Mouse (Mus musculus): ENCODE measurements around the gene Bpifb2. TPM values are rescaled to one million over a fixed set of nuclear protein-coding genes. Genes with fewer than 3 reads are reported as not detected.
A peak's percentile ranks its signal among the peaks of the same experiment; 100 is the strongest.

Bpifb2 gene
- total and polyA plus RNA-seq, 2 experiments from 2014 or later = not detected

DNA sequence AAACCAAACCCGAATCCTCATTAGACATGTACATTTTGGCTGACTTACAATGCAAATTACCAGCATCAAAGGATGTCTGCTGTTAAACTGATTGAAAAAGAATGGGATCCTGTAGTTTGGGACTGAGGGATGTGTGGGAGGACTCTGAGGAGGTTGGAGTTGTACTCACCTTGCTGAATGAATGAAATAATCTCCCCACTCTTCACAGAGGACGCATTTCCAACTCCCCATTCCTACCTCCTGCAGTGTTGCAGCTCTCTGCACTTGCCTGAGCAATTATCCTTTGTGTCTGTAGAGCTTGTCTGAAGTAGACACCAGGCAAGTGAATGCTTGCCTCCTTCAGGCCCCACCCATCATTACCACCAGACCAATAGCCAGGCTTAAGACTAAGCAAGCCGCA, 26.5 kb upstream of the Bpifb2 start:
- ATAC-seq (ENCODE audit: insufficient read depth, low read depth) (no peak), DNase-seq (ENCODE audit: low spot score) (no peak)
- Histone ChIP-seq H3K36me3 (replicated peaks; ENCODE audit: control insufficient read depth, insufficient read depth, low read length) (no peaks in the 10 kb centered on the region), H3K9me3 (replicated peaks; ENCODE audit: control insufficient read depth, low read length) (no peaks in the 10 kb centered on the region), H3K27me3 (ENCODE audit: control insufficient read depth, insufficient read depth, low read length) (0 out of 2 replicates have a peak, but pooled peaks cover 2% of the 10 kb centered on the region), H3K9ac (replicated peaks; ENCODE audit: low read depth, low read length) (no peak overlapping the region), H3K4me1 (ENCODE audit: control insufficient read depth, insufficient read depth) (no peaks in the 10 kb centered on the region), H3K4me2 (ENCODE audit: low read depth, low read length) (no peak overlapping the region), H3K4me3 (ENCODE audit: low read depth, low read length) (no peak overlapping the region), H3K27ac (ENCODE audit: low read depth) (no peak overlapping the region)
- TF ChIP-seq CTCF (IDR thresholded peaks at IDR 0.05; ENCODE audit: low read depth) (no peak), EP300 (IDR thresholded peaks at IDR 0.05; ENCODE audit: low read depth) (no peak)
- 80% methylated on average over 3 of the region's 3 CpGs for WGBS

DNA sequence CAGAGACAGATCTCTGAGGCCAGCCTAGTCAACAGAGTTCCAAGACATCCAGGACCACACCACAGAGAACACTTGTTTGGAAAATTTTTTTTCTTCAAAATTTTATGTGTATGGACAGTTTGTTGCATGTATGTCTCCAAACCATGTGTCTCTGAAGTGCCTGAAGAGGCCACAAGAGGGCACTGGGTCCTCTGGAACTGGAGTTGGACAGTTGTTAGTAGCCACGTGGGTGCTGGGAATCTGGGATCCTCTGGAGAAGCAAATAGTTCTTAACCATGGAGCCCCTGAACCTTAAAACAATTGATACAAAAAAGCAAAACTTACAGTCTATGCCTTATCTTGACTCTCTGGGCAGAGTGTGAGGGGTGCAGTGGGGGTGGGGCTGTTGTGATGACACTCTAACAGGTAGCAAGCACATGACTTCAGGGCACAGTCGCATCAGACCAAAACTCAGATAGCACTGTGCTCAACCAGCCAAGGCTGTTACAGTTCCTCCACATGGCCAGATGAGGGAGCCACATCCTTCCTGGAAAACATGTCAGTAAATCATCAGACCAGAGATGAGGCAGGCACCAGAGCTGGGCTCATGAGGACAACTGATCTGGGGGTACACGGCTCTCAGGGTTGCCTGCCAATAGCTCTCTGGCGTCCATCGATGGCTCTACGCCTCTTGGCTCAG, 24.4 kb upstream of the Bpifb2 start:
- no peak overlapping the region for H3K4me2 ChIP-seq (ENCODE audit: low read depth, low read length)
- no peak overlapping the region for H3K27ac ChIP-seq (ENCODE audit: low read depth)
- no peaks in the 10 kb centered on the region for H3K36me3 ChIP-seq (replicated peaks; ENCODE audit: control insufficient read depth, insufficient read depth, low read length)
- TF ChIP-seq CTCF (IDR thresholded peaks at IDR 0.05; ENCODE audit: low read depth) = peak; percentile 50
- no peak for TF ChIP-seq EP300 (IDR thresholded peaks at IDR 0.05; ENCODE audit: low read depth)
- no peaks in the 10 kb centered on the region for H3K9me3 ChIP-seq (replicated peaks; ENCODE audit: control insufficient read depth, low read length)
- no peak overlapping the region for H3K9ac ChIP-seq (replicated peaks; ENCODE audit: low read depth, low read length)
- H3K27me3 ChIP-seq (ENCODE audit: control insufficient read depth, insufficient read depth, low read length) = 0 out of 2 replicates have a peak, but pooled peaks cover 2% of the 10 kb centered on the region
- WGBS = 77% methylated on average over 6 of the region's 6 CpGs
- ATAC-seq (ENCODE audit: insufficient read depth, low read depth) (no peak), DNase-seq (ENCODE audit: low spot score) (no peak)
- no peak overlapping the region for H3K4me3 ChIP-seq (ENCODE audit: low read depth, low read length)
- H3K4me1 ChIP-seq (ENCODE audit: control insufficient read depth, insufficient read depth) = no peaks in the 10 kb centered on the region

GRCm38 (mm10) chr2:153851030-153851360, 23.9 kb upstream of the Bpifb2 start:
- no peak for ATAC-seq (ENCODE audit: insufficient read depth, low read depth)
- H3K4me2 ChIP-seq (ENCODE audit: low read depth, low read length) = no peak overlapping the region
- TF ChIP-seq CTCF (IDR thresholded peaks at IDR 0.05; ENCODE audit: low read depth) = peak; percentile 58
- no peak for TF ChIP-seq EP300 (IDR thresholded peaks at IDR 0.05; ENCODE audit: low read depth)
- H3K9me3 ChIP-seq (replicated peaks; ENCODE audit: control insufficient read depth, low read length) = no peaks in the 10 kb centered on the region
- no peak overlapping the region for H3K27ac ChIP-seq (ENCODE audit: low read depth)
- H3K4me1 ChIP-seq (ENCODE audit: control insufficient read depth, insufficient read depth) = no peaks in the 10 kb centered on the region
- H3K4me3 ChIP-seq (ENCODE audit: low read depth, low read length) = no peak overlapping the region
- H3K27me3 ChIP-seq (ENCODE audit: control insufficient read depth, insufficient read depth, low read length) = 0 out of 2 replicates have a peak, but pooled peaks cover 2% of the 10 kb centered on the region
- H3K36me3 ChIP-seq (replicated peaks; ENCODE audit: control insufficient read depth, insufficient read depth, low read length) = no peaks in the 10 kb centered on the region
- no peak overlapping the region for H3K9ac ChIP-seq (replicated peaks; ENCODE audit: low read depth, low read length)
- DNase-seq (ENCODE audit: low spot score) = peak; percentile 7
- WGBS = 34% methylated on average over 4 of the region's 4 CpGs

GRCm38 (mm10) chr2:153853544-153853943, 21.3 kb upstream of the Bpifb2 start:
- no peaks in the 10 kb centered on the region for H3K9me3 ChIP-seq (replicated peaks; ENCODE audit: control insufficient read depth, low read length)
- TF ChIP-seq EP300 (IDR thresholded peaks at IDR 0.05; ENCODE audit: low read depth) (no peak), CTCF (IDR thresholded peaks at IDR 0.05; ENCODE audit: low read depth) (no peak)
- 14% methylated on average over 4 of the region's 5 CpGs for WGBS
- H3K27me3 ChIP-seq (ENCODE audit: control insufficient read depth, insufficient read depth, low read length) = 0 out of 2 replicates have a peak, but pooled peaks cover 2% of the 10 kb centered on the region
- H3K36me3 ChIP-seq (replicated peaks; ENCODE audit: control insufficient read depth, insufficient read depth, low read length) = no peaks in the 10 kb centered on the region
- ATAC-seq (ENCODE audit: insufficient read depth, low read depth) (no peak), DNase-seq (ENCODE audit: low spot score) (no peak)
- H3K9ac ChIP-seq (replicated peaks; ENCODE audit: low read depth, low read length) = no peak overlapping the region
- no peak overlapping the region for H3K4me2 ChIP-seq (ENCODE audit: low read depth, low read length)
- H3K4me3 ChIP-seq (ENCODE audit: low read depth, low read length) = no peak overlapping the region
- H3K27ac ChIP-seq (ENCODE audit: low read depth) = no peak overlapping the region
- no peaks in the 10 kb centered on the region for H3K4me1 ChIP-seq (ENCODE audit: control insufficient read depth, insufficient read depth)

DNA sequence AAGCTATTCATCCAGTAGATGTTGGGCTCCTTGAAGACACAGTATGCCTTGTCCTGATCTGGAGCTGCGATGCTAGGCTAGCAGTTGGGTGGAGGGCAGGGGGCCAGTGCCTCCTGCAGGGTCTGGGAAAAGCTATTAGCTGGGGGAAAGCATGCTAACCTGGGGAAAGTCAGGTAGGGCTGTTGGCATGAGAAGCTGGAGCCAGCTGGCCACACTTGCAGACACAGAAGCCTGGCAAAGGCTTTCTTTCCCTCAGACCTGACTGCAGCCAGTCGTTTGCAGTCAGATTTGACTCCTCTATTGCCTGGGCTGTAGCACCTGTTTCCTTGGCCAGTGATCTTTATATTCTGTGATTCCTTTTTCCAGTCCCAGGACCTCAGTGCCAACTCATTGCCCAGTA, 15.3 kb upstream of the Bpifb2 start:
- no peak overlapping the region for H3K9ac ChIP-seq (replicated peaks; ENCODE audit: low read depth, low read length)
- no peaks in the 10 kb centered on the region for H3K36me3 ChIP-seq (replicated peaks; ENCODE audit: control insufficient read depth, insufficient read depth, low read length)
- WGBS = 71% methylated on average over 2 of the region's 2 CpGs

GRCm38 (mm10) chr2:153860315-153860714, 14.5 kb upstream of the Bpifb2 start:
- no peaks in the 10 kb centered on the region for H3K4me1 ChIP-seq (ENCODE audit: control insufficient read depth, insufficient read depth)
- DNase-seq (ENCODE audit: low spot score) = no peak

More for the DNA sequence above, 15.3 kb upstream of the Bpifb2 start:
- no peaks in the 10 kb centered on the region for H3K4me1 ChIP-seq (ENCODE audit: control insufficient read depth, insufficient read depth)
- H3K9me3 ChIP-seq (replicated peaks; ENCODE audit: control insufficient read depth, low read length) = no peaks in the 10 kb centered on the region
- no peak overlapping the region for H3K4me3 ChIP-seq (ENCODE audit: low read depth, low read length)
- H3K27me3 ChIP-seq (ENCODE audit: control insufficient read depth, insufficient read depth, low read length) = no peaks in the 10 kb centered on the region
- no peak overlapping the region for H3K27ac ChIP-seq (ENCODE audit: low read depth)
- ATAC-seq (ENCODE audit: insufficient read depth, low read depth) = no peak
- no peak for DNase-seq (ENCODE audit: low spot score)
- TF ChIP-seq CTCF (IDR thresholded peaks at IDR 0.05; ENCODE audit: low read depth) (no peak), EP300 (IDR thresholded peaks at IDR 0.05; ENCODE audit: low read depth) (no peak)
- no peak overlapping the region for H3K4me2 ChIP-seq (ENCODE audit: low read depth, low read length)

More at GRCm38 (mm10) chr2:153860315-153860714, 14.5 kb upstream of the Bpifb2 start:
- no peak for ATAC-seq (ENCODE audit: insufficient read depth, low read depth)
- 84% methylated on average over 11 of the region's 11 CpGs for WGBS
- H3K27me3 ChIP-seq (ENCODE audit: control insufficient read depth, insufficient read depth, low read length) = no peaks in the 10 kb centered on the region
- TF ChIP-seq EP300 (IDR thresholded peaks at IDR 0.05; ENCODE audit: low read depth) (no peak), CTCF (IDR thresholded peaks at IDR 0.05; ENCODE audit: low read depth) (no peak)
- H3K27ac ChIP-seq (ENCODE audit: low read depth) = no peak overlapping the region
- H3K36me3 ChIP-seq (replicated peaks; ENCODE audit: control insufficient read depth, insufficient read depth, low read length) = no peaks in the 10 kb centered on the region
- H3K4me3 ChIP-seq (ENCODE audit: low read depth, low read length) = no peak overlapping the region
- H3K9me3 ChIP-seq (replicated peaks; ENCODE audit: control insufficient read depth, low read length) = no peaks in the 10 kb centered on the region
- H3K9ac ChIP-seq (replicated peaks; ENCODE audit: low read depth, low read length) = no peak overlapping the region
- no peak overlapping the region for H3K4me2 ChIP-seq (ENCODE audit: low read depth, low read length)

All from heart, postnatal 0 days (tissue).